Mouse (Mus musculus) neural tube, embryonic 11.5 days (tissue): ENCODE measurements at regions not wholly inside any gene's neighbourhood (a gene's known extent, or its start where the extent isn't known, plus 50 kb on each side); places are given as distances from the start of the nearest gene placed in this dataset.

Source experiments
- ATAC-seq: fragments of 200-750 bp; cut with Nextera tagmentation; 2 replicates; pipeline ENCODE4 v1.8.0; 2017; ENCODE audit warnings: moderate number of reproducible peaks, mild to moderate bottlenecking, moderate TSS enrichment, moderate library complexity; ENCODE audit not compliant: insufficient read depth, low FRiP score, low TSS enrichment
- DNase-seq: peaks from one replicate; pipeline ENCODE4 v3.0.0-alpha.2; 2015; ENCODE audit warnings: low spot score
- H3K27ac ChIP-seq: fragments of 300-500 bp; sonication (generic); 2 replicates; pipeline ENCODE4 v1.5.1; 2014; ENCODE audit warnings: low read depth, mild to moderate bottlenecking, low read length
- H3K27me3 ChIP-seq: fragments of 300-500 bp; sonication (generic); 2 replicates; pipeline ENCODE4 v1.6.1; 2014; ENCODE audit warnings: mild to moderate bottlenecking, low read length, mixed read lengths; ENCODE audit not compliant: control insufficient read depth, insufficient read depth
- H3K36me3 ChIP-seq: fragments of 300-500 bp; sonication (generic); 2 replicates; pipeline ENCODE4 v1.6.1; 2014; ENCODE audit warnings: mild to moderate bottlenecking, low read length, moderate library complexity, mixed read lengths; ENCODE audit not compliant: control insufficient read depth, insufficient read depth
- H3K4me1 ChIP-seq: fragments of 300-500 bp; sonication (generic); 2 replicates; pipeline ENCODE4 v1.6.1; 2014; ENCODE audit warnings: low read length, mixed read lengths; ENCODE audit not compliant: control insufficient read depth, insufficient read depth
- H3K4me2 ChIP-seq: fragments of 300-500 bp; sonication (generic); 2 replicates; pipeline ENCODE4 v1.6.1; 2014; ENCODE audit warnings: low read depth, mild to moderate bottlenecking, moderate library complexity
- H3K4me3 ChIP-seq: fragments of 300-500 bp; sonication (generic); 2 replicates; pipeline ENCODE4 v1.5.1; 2014; ENCODE audit warnings: low read depth, low read length
- H3K9ac ChIP-seq: fragments of 300-500 bp; sonication (generic); 2 replicates; pipeline ENCODE4 v1.6.1; 2014; ENCODE audit warnings: mild to moderate bottlenecking, low read length
- H3K9me3 ChIP-seq: fragments of 300-500 bp; sonication (generic); 2 replicates; pipeline ENCODE4 v1.6.1; 2016; ENCODE audit warnings: low read length; ENCODE audit not compliant: control insufficient read depth
- WGBS: fragments of 180-500 bp; shearing (Covaris S2); extraction: QIAGEN DNeasy Blood & Tissue Kit; methylation state at CpG from one replicate; pipeline ENCODE4 v1.1.7; 2014; 5-methylcytosine and 5-hydroxymethylcytosine counted together

DNA sequence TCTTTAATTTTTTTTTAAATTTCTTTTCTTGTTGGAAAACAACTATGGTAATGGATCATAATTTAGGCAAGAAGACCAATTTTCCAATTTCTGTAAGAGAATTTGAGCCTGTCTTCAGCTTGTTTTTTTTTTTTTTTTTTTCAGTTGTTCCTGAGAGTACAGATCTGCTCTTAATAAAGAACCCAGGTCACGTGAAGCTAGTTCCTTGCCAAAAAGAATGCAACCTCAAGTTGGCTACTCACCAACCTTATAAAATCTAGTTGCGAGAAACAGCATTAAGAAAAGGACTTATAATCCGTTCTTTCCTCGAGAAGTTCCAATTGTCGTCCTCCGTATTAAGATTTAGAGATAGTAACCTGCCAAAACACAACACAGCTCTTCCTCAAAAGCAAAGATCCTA lies 58.3 kb upstream of the Intu start:
- Histone ChIP-seq H3K4me3 (no peak overlapping the region), H3K9me3 (no peaks in the 10 kb centered on the region), H3K36me3 (no peaks in the 10 kb centered on the region), H3K27me3 (no peaks in the 10 kb centered on the region), H3K4me1 (no peaks in the 10 kb centered on the region), H3K9ac (no peak overlapping the region), H3K27ac (no peak overlapping the region), H3K4me2 (no peak overlapping the region)
- ATAC-seq (no peak), DNase-seq (no peak)
- 96% methylated on average over 6 of the region's 6 CpGs for WGBS

- Histone ChIP-seq H3K9ac (no peak overlapping the region), H3K27me3 (no peaks in the 10 kb centered on the region), H3K4me3 (no peak overlapping the region), H3K36me3 (no peaks in the 10 kb centered on the region), H3K4me1 (no peaks in the 10 kb centered on the region), H3K4me2 (no peak overlapping the region), H3K9me3 (no peaks in the 10 kb centered on the region), H3K27ac (no peak overlapping the region)
- ATAC-seq (no peak), DNase-seq (no peak)
- WGBS, result 72% methylated on average over 15 of the region's 15 CpGs
Observed at GRCm38 (mm10) chr3:40480258-40480951, 50.7 kb upstream of the Intu start.
